Mouse (Mus musculus): ENCODE measurements around the gene Krt33b. TPM values are rescaled to one million over a fixed set of nuclear protein-coding genes. Genes with fewer than 3 reads are reported as not detected.
A peak's percentile ranks its signal among the peaks of the same experiment; 100 is the strongest.

The Krt33b gene
- polyA plus RNA-seq, 1 experiment from 2014 or later: not detected

- ATAC-seq (replicated peaks; ENCODE audit: low FRiP score, low read depth): no peak
- Histone ChIP-seq H3K9ac (ENCODE audit: low read depth, low read length) (no peak overlapping the region), H3K36me3 (ENCODE audit: insufficient read depth, low read length) (no peaks in the 10 kb centered on the region), H3K4me1 (replicated peaks; ENCODE audit: insufficient read depth, low read length) (no peaks in the 10 kb centered on the region), H3K4me2 (ENCODE audit: low read length) (no peak overlapping the region), H3K27ac (no peak overlapping the region), H3K9me3 (replicated peaks; ENCODE audit: low read length) (no peaks in the 10 kb centered on the region), H3K27me3 (ENCODE audit: insufficient read depth, low read length) (no peaks in the 10 kb centered on the region), H3K4me3 (replicated peaks; ENCODE audit: low read depth, low read length) (no peak overlapping the region)
- peak; percentile 24 for DNase-seq (ENCODE audit: low spot score)
- WGBS: 67% methylated on average over 20 of the region's 20 CpGs
- no peak for TF ChIP-seq CTCF (IDR thresholded peaks at IDR 0.05; ENCODE audit: low read depth)
These were observed 44.2 kb downstream of the Krt33b start for GRCm38 (mm10) chr11:99985291-99986092.

- Histone ChIP-seq H3K9me3 (replicated peaks; ENCODE audit: low read length) (no peaks in the 10 kb centered on the region), H3K4me1 (replicated peaks; ENCODE audit: insufficient read depth, low read length) (no peaks in the 10 kb centered on the region), H3K27me3 (ENCODE audit: insufficient read depth, low read length) (no peaks in the 10 kb centered on the region), H3K4me3 (replicated peaks; ENCODE audit: low read depth, low read length) (no peak overlapping the region), H3K36me3 (ENCODE audit: insufficient read depth, low read length) (no peaks in the 10 kb centered on the region), H3K27ac (no peak overlapping the region), H3K4me2 (ENCODE audit: low read length) (no peak overlapping the region), H3K9ac (ENCODE audit: low read depth, low read length) (no peak overlapping the region)
- ATAC-seq (replicated peaks; ENCODE audit: low FRiP score, low read depth): no peak
- no peak for TF ChIP-seq CTCF (IDR thresholded peaks at IDR 0.05; ENCODE audit: low read depth)
- 95% methylated on average over 1 of the region's 1 CpGs for WGBS
- no peak for DNase-seq (ENCODE audit: low spot score)
These were observed 46.2 kb downstream of the Krt33b start for GRCm38 (mm10) chr11:99983442-99983841.

- Histone ChIP-seq H3K4me1 (replicated peaks; ENCODE audit: insufficient read depth, low read length) (no peaks in the 10 kb centered on the region), H3K4me2 (ENCODE audit: low read length) (no peak overlapping the region), H3K27me3 (ENCODE audit: insufficient read depth, low read length) (no peaks in the 10 kb centered on the region), H3K27ac (no peak overlapping the region), H3K36me3 (ENCODE audit: insufficient read depth, low read length) (no peaks in the 10 kb centered on the region), H3K4me3 (replicated peaks; ENCODE audit: low read depth, low read length) (no peak overlapping the region), H3K9ac (ENCODE audit: low read depth, low read length) (no peak overlapping the region), H3K9me3 (replicated peaks; ENCODE audit: low read length) (no peaks in the 10 kb centered on the region)
- ATAC-seq (replicated peaks; ENCODE audit: low FRiP score, low read depth): no peak
- no peak for TF ChIP-seq CTCF (IDR thresholded peaks at IDR 0.05; ENCODE audit: low read depth)
- WGBS: 88% methylated on average over 9 of the region's 9 CpGs
- DNase-seq (ENCODE audit: low spot score): no peak
These were observed 46.9 kb downstream of the Krt33b start for GRCm38 (mm10) chr11:99982731-99983130.

- no peaks in the 10 kb centered on the region for H3K27me3 ChIP-seq (ENCODE audit: insufficient read depth, low read length)
- H3K4me1 ChIP-seq (replicated peaks; ENCODE audit: insufficient read depth, low read length): no peaks in the 10 kb centered on the region
- ATAC-seq (replicated peaks; ENCODE audit: low FRiP score, low read depth): no peak
- H3K27ac ChIP-seq: no peak within 1 kb of the TSS
- H3K9ac ChIP-seq (ENCODE audit: low read depth, low read length): no peak within 1 kb of the TSS
- no peaks in the 10 kb centered on the region for H3K9me3 ChIP-seq (replicated peaks; ENCODE audit: low read length)
- 61% methylated on average over 5 of the region's 5 CpGs for WGBS
- no peak within 1 kb of the TSS for H3K4me2 ChIP-seq (ENCODE audit: low read length)
- no peaks in the 10 kb centered on the region for H3K36me3 ChIP-seq (ENCODE audit: insufficient read depth, low read length)
- TF ChIP-seq CTCF (IDR thresholded peaks at IDR 0.05; ENCODE audit: low read depth): no peak
- DNase-seq (ENCODE audit: low spot score): no peak
- H3K4me3 ChIP-seq (replicated peaks; ENCODE audit: low read depth, low read length): no peak within 1 kb of the TSS
These were observed 50.7 kb downstream of the Krt33b start, which contains the start of gene Krtap29-1 for GRCm38 (mm10) chr11:99978953-99979352. Gene Krtap29-1 (minus strand): TSS chr11:99979053.

Other genes with a start within 250 kb of the Krt33b start
- gene Krtap4-8, start 249.2 kb downstream of the Krt33b start, polyA plus RNA-seq (2015; fragmentation: Nextera tagmentation; extraction: Ambion mirVana): not detected in 2 replicates
- not detected in 2 replicates for gene Krtap4-9, start 244.7 kb downstream of the Krt33b start, polyA plus RNA-seq (2015; fragmentation: Nextera tagmentation; extraction: Ambion mirVana)
- not detected in 2 replicates for gene Gm11596, start 236.4 kb downstream of the Krt33b start, polyA plus RNA-seq (2015; fragmentation: Nextera tagmentation; extraction: Ambion mirVana)
- gene Gm11569, start 230.9 kb downstream of the Krt33b start, polyA plus RNA-seq (2015; fragmentation: Nextera tagmentation; extraction: Ambion mirVana): not detected in 2 replicates
- gene Gm11554, start 225.4 kb downstream of the Krt33b start, polyA plus RNA-seq (2015; fragmentation: Nextera tagmentation; extraction: Ambion mirVana): not detected in 2 replicates
- gene Krtap4-13, start 220.0 kb downstream of the Krt33b start, polyA plus RNA-seq (2015; fragmentation: Nextera tagmentation; extraction: Ambion mirVana): not detected in 2 replicates
- not detected in 2 replicates for gene Gm11564, start 214.2 kb downstream of the Krt33b start, polyA plus RNA-seq (2015; fragmentation: Nextera tagmentation; extraction: Ambion mirVana)
- gene 2300003K06Rik, start 191.8 kb downstream of the Krt33b start, polyA plus RNA-seq (2015; fragmentation: Nextera tagmentation; extraction: Ambion mirVana): not detected in 2 replicates
- not detected in 2 replicates for gene Krtap4-16, start 178.3 kb downstream of the Krt33b start, polyA plus RNA-seq (2015; fragmentation: Nextera tagmentation; extraction: Ambion mirVana)
- not detected in 2 replicates for gene Gm11568, start 172.0 kb downstream of the Krt33b start, polyA plus RNA-seq (2015; fragmentation: Nextera tagmentation; extraction: Ambion mirVana)
- not detected in 2 replicates for gene Gm11559, start 165.4 kb downstream of the Krt33b start, polyA plus RNA-seq (2015; fragmentation: Nextera tagmentation; extraction: Ambion mirVana)
- gene Krtap9-1, start 156.5 kb downstream of the Krt33b start, polyA plus RNA-seq (2015; fragmentation: Nextera tagmentation; extraction: Ambion mirVana): not detected in 2 replicates
- gene Gm11567, start 150.7 kb downstream of the Krt33b start, polyA plus RNA-seq (2015; fragmentation: Nextera tagmentation; extraction: Ambion mirVana): not detected in 2 replicates
- not detected in 2 replicates for gene Krtap31-1, start 121.9 kb downstream of the Krt33b start, polyA plus RNA-seq (2015; fragmentation: Nextera tagmentation; extraction: Ambion mirVana)
- gene Gm11565, start 115.1 kb downstream of the Krt33b start, polyA plus RNA-seq (2015; fragmentation: Nextera tagmentation; extraction: Ambion mirVana): not detected in 2 replicates
- not detected in 2 replicates for gene Krtap31-2, start 93.6 kb downstream of the Krt33b start, polyA plus RNA-seq (2015; fragmentation: Nextera tagmentation; extraction: Ambion mirVana)
- not detected in 2 replicates for gene Krtap9-5, start 81.4 kb downstream of the Krt33b start, polyA plus RNA-seq (2015; fragmentation: Nextera tagmentation; extraction: Ambion mirVana)
- not detected in 2 replicates for gene Krtap29-1, start 50.8 kb downstream of the Krt33b start, polyA plus RNA-seq (2015; fragmentation: Nextera tagmentation; extraction: Ambion mirVana)
- gene Krtap16-1, start 43.3 kb downstream of the Krt33b start, polyA plus RNA-seq (2015; fragmentation: Nextera tagmentation; extraction: Ambion mirVana): not detected in 2 replicates
- gene Krtap17-1, start 35.9 kb downstream of the Krt33b start, polyA plus RNA-seq (2015; fragmentation: Nextera tagmentation; extraction: Ambion mirVana): not detected in 2 replicates
- not detected in 2 replicates for gene Krt33a, start 13.7 kb downstream of the Krt33b start, polyA plus RNA-seq (2015; fragmentation: Nextera tagmentation; extraction: Ambion mirVana)
- not detected in 2 replicates for gene Krt34, start 11.7 kb upstream of the Krt33b start, polyA plus RNA-seq (2015; fragmentation: Nextera tagmentation; extraction: Ambion mirVana)
- gene Krt31, start 20.7 kb upstream of the Krt33b start, polyA plus RNA-seq (2015; fragmentation: Nextera tagmentation; extraction: Ambion mirVana): not detected in 2 replicates
- gene Krt32, start 58.4 kb upstream of the Krt33b start, polyA plus RNA-seq (2015; fragmentation: Nextera tagmentation; extraction: Ambion mirVana): not detected in 2 replicates
- gene Krt35, start 66.4 kb upstream of the Krt33b start, polyA plus RNA-seq (2015; fragmentation: Nextera tagmentation; extraction: Ambion mirVana): not detected in 2 replicates
- 0.78 and 1.2 TPM in 2 replicates for gene Krt36, start 75.8 kb upstream of the Krt33b start, polyA plus RNA-seq (2015; fragmentation: Nextera tagmentation; extraction: Ambion mirVana)
- 0.08 and 0.10 TPM in 2 replicates for gene Krt13, start 91.7 kb upstream of the Krt33b start, polyA plus RNA-seq (2015; fragmentation: Nextera tagmentation; extraction: Ambion mirVana)
- 2.9 and 3.0 TPM in 2 replicates for gene Krt15, start 106.1 kb upstream of the Krt33b start, polyA plus RNA-seq (2015; fragmentation: Nextera tagmentation; extraction: Ambion mirVana)
- gene Krt19, start 118.8 kb upstream of the Krt33b start, polyA plus RNA-seq (2015; fragmentation: Nextera tagmentation; extraction: Ambion mirVana): 90.5 and 94.0 TPM in 2 replicates
- not detected in 2 replicates for gene Krt9, start 163.4 kb upstream of the Krt33b start, polyA plus RNA-seq (2015; fragmentation: Nextera tagmentation; extraction: Ambion mirVana)
- 2.7 and 4.3 TPM in 2 replicates for gene Krt14, start 177.7 kb upstream of the Krt33b start, polyA plus RNA-seq (2015; fragmentation: Nextera tagmentation; extraction: Ambion mirVana)
- not detected in 2 replicates for gene Krt16, start 219.0 kb upstream of the Krt33b start, polyA plus RNA-seq (2015; fragmentation: Nextera tagmentation; extraction: Ambion mirVana)
- gene Krt17, start 231.2 kb upstream of the Krt33b start, polyA plus RNA-seq (2015; fragmentation: Nextera tagmentation; extraction: Ambion mirVana): 0.12 and 0.17 TPM in 2 replicates
- not detected in 2 replicates for gene Krt42, start 240.0 kb upstream of the Krt33b start, polyA plus RNA-seq (2015; fragmentation: Nextera tagmentation; extraction: Ambion mirVana)